Mouse (Mus musculus): Measurements from ENCODE around the gene Sf1. TPM values are rescaled to one million over a fixed set of nuclear protein-coding genes. Genes with fewer than 3 reads are reported as not detected.
A peak's percentile ranks its signal among the peaks of the same experiment; 100 is the strongest.

Sf1 gene
- total RNA-seq, 1 experiment: 150 TPM

DNA sequence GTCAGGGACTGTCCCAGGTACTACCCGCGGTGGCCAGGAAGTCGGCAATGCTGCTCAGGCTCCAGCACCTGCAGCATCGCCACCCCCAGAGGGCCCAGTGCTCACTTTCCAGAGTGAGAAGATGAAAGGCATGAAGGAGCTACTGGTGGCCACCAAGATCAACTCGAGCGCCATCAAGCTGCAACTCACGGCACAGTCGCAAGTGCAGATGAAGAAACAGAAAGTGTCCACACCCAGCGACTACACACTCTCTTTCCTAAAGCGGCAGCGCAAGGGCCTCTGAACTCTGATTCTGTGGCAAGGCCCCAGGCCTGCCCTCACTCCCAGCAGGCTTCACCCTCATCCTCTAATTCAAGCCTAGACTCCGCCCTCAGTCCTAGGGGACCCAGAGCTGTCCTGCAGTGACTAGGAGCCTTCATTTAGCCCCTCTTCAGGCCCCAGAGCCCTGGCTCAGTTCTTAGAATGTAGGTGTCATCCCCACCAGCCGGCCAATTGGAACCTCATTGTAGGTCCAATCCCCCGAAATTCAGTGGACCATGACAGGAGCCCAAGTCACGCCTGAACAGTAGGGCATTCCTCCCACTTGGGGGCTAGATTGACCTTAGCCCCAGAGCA, 23.5 kb upstream of the Sf1 start:
- no peaks in the 10 kb centered on the region for H3K9me3 ChIP-seq (ENCODE audit: control insufficient read depth, insufficient read depth, low read depth, low read length)
- TF ChIP-seq ZC3H11A (IDR thresholded peaks at IDR 0.05; ENCODE audit: borderline replicate concordance, low read depth, low read length) (no peak), HCFC1 (IDR thresholded peaks at IDR 0.05; ENCODE audit: borderline replicate concordance, insufficient read depth, low read length) (0 out of 2 replicates have a peak, but pooled peaks have one; percentile 24), CHD2 (IDR thresholded peaks at IDR 0.05; ENCODE audit: low read depth, low read length) (no peak), MAFK (IDR thresholded peaks at IDR 0.05; ENCODE audit: insufficient read depth, low read depth, low read length) (no peak), ZNF384 (IDR thresholded peaks at IDR 0.05; ENCODE audit: low read depth, low read length) (no peak)
- H3K4me1 ChIP-seq (ENCODE audit: control insufficient read depth in 2 of 2, insufficient read depth in 2 of 2, low read length in 2 of 2, poor library complexity in 1 of 2): peaks cover 0 to 22% of the 10 kb centered on the region in 2 experiments; a peak in 3 of 4 replicates
- no peak overlapping the region; the same call in 1 of the 2 replicates for H3K9ac ChIP-seq (ENCODE audit: insufficient read depth, low read depth, low read length, poor library complexity, severe bottlenecking)
- H3K4me3 ChIP-seq (ENCODE audit: insufficient read depth in 1 of 2, low read depth in 1 of 2, low read length in 2 of 2, poor library complexity in 1 of 2, severe bottlenecking in 1 of 2): 0 out of 4 replicates have a peak overlapping the region, but pooled peaks of 1 of the 2 experiments have one; percentile 14
- peaks cover 27% of the 10 kb centered on the region for H3K36me3 ChIP-seq (ENCODE audit: control insufficient read depth, insufficient read depth, low read length, poor library complexity, severe bottlenecking)
- in situ Hi-C loops (cut with MboI; ENCODE audit: low sequenced_read_pairs in 2 of 2, unreplicated experiment in 2 of 2): no loop called here
- no peak for DNase-seq (ENCODE audit: low read depth, low spot score)
- 0 out of 2 replicates have a peak overlapping the region, but pooled peaks have one; percentile 26 for H3K27ac ChIP-seq (ENCODE audit: insufficient read depth, low read depth, low read length, poor library complexity, severe bottlenecking)

DNA sequence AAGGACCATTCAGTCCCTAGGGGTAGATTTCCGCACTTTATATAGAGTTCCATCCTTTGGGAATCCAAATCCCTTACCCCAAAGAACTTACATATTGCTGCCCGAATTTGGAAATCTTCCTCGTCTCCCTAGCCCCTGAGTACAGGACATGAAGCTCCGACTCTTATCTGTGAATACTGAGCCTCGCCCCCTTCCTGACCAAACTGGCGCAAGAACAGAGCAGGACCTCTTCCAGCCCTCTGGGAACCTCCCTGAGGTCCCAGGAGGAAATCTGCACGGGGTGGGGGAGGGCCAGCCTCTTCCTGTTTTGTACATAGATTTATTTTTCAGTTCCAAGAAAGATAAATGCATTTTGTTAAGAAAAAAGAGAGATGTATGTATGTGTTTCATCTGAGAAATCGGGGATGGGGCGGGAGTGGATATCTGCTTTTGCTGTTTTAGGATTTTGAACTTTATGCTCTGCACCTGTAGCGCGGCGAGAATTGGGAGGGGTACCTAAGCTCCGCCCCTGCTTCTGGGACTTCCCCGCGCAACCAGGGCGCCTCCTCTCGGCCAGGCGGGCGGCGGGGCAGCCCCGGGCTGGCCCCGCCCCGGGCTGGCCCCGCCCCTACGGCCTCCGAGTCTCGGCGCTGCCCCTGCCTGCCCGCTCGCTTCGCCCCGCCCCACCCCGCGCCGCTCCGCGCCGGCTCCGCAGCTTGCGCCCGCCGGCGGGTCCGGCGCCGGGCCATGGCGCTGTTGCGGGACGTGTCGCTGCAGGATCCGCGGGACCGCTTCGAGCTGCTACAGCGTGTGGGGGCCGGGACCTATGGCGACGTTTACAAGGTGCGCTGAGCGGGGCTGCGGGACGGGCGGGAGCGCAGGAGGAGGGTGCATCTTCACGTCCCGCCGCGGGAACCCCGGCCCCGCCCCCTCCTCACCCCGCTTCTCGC, 22.7 kb upstream of the Sf1 start, which contains the start of gene Map4k2:
Map4k2 (plus strand) TSS at position 612 of the 929 bp plus-strand sequence.
- peak; percentile 63 for DNase-seq (ENCODE audit: low read depth, low spot score)
- Histone ChIP-seq H3K4me3 (ENCODE audit: insufficient read depth in 1 of 2, low read depth in 1 of 2, low read length in 2 of 2, poor library complexity in 1 of 2, severe bottlenecking in 1 of 2) (peak within 1 kb of the TSS; percentile 88 to 98), H3K9ac (ENCODE audit: insufficient read depth, low read depth, low read length, poor library complexity, severe bottlenecking) (peak within 1 kb of the TSS; percentile 89), H3K36me3 (ENCODE audit: control insufficient read depth, insufficient read depth, low read length, poor library complexity, severe bottlenecking) (peaks cover 29% of the 10 kb centered on the region), H3K27ac (ENCODE audit: insufficient read depth, low read depth, low read length, poor library complexity, severe bottlenecking) (0 out of 2 replicates have a peak within 1 kb of the TSS, but pooled peaks have one; percentile 26), H3K9me3 (ENCODE audit: control insufficient read depth, insufficient read depth, low read depth, low read length) (no peaks in the 10 kb centered on the region), H3K4me1 (ENCODE audit: control insufficient read depth in 2 of 2, insufficient read depth in 2 of 2, low read length in 2 of 2, poor library complexity in 1 of 2) (peaks cover 0 to 22% of the 10 kb centered on the region in 2 experiments; a peak in 3 of 4 replicates)
- TF ChIP-seq ZC3H11A (IDR thresholded peaks at IDR 0.05; ENCODE audit: borderline replicate concordance, low read depth, low read length): no peak
- TF ChIP-seq ZNF384 (IDR thresholded peaks at IDR 0.05; ENCODE audit: low read depth, low read length): no peak
- no peak for TF ChIP-seq MAFK (IDR thresholded peaks at IDR 0.05; ENCODE audit: insufficient read depth, low read depth, low read length)
- no peak for TF ChIP-seq CHD2 (IDR thresholded peaks at IDR 0.05; ENCODE audit: low read depth, low read length)
- TF ChIP-seq HCFC1 (IDR thresholded peaks at IDR 0.05; ENCODE audit: borderline replicate concordance, insufficient read depth, low read length): no peak; the same call in 1 of the 2 replicates
- in situ Hi-C loops (cut with MboI; ENCODE audit: low sequenced_read_pairs in 2 of 2, unreplicated experiment in 2 of 2): no loop called here

- H3K9me3 ChIP-seq (ENCODE audit: control insufficient read depth, insufficient read depth, low read depth, low read length): no peaks in the 10 kb centered on the region
- peak overlapping the region; percentile 89 for H3K9ac ChIP-seq (ENCODE audit: insufficient read depth, low read depth, low read length, poor library complexity, severe bottlenecking)
- H3K36me3 ChIP-seq (ENCODE audit: control insufficient read depth, insufficient read depth, low read length, poor library complexity, severe bottlenecking): peaks cover 36% of the 10 kb centered on the region
- in situ Hi-C loops (cut with MboI; ENCODE audit: low sequenced_read_pairs in 2 of 2, unreplicated experiment in 2 of 2): no loop called here
- peaks cover 0 to 17% of the 10 kb centered on the region in 2 experiments; a peak in 2 of 4 replicates for H3K4me1 ChIP-seq (ENCODE audit: control insufficient read depth in 2 of 2, insufficient read depth in 2 of 2, low read length in 2 of 2, poor library complexity in 1 of 2)
- no peak for DNase-seq (ENCODE audit: low read depth, low spot score)
- no peak for TF ChIP-seq MAFK (IDR thresholded peaks at IDR 0.05; ENCODE audit: insufficient read depth, low read depth, low read length)
- no peak for TF ChIP-seq HCFC1 (IDR thresholded peaks at IDR 0.05; ENCODE audit: borderline replicate concordance, insufficient read depth, low read length)
- no peak for TF ChIP-seq ZNF384 (IDR thresholded peaks at IDR 0.05; ENCODE audit: low read depth, low read length)
- TF ChIP-seq ZC3H11A (IDR thresholded peaks at IDR 0.05; ENCODE audit: borderline replicate concordance, low read depth, low read length): no peak
- TF ChIP-seq CHD2 (IDR thresholded peaks at IDR 0.05; ENCODE audit: low read depth, low read length): no peak
- peak overlapping the region; percentile 88 to 98 for H3K4me3 ChIP-seq (ENCODE audit: insufficient read depth in 1 of 2, low read depth in 1 of 2, low read length in 2 of 2, poor library complexity in 1 of 2, severe bottlenecking in 1 of 2)
- H3K27ac ChIP-seq (ENCODE audit: insufficient read depth, low read depth, low read length, poor library complexity, severe bottlenecking): no peak overlapping the region
Observed at GRCm38 (mm10) chr19:6341453-6342077, 21.9 kb upstream of the Sf1 start.

DNA sequence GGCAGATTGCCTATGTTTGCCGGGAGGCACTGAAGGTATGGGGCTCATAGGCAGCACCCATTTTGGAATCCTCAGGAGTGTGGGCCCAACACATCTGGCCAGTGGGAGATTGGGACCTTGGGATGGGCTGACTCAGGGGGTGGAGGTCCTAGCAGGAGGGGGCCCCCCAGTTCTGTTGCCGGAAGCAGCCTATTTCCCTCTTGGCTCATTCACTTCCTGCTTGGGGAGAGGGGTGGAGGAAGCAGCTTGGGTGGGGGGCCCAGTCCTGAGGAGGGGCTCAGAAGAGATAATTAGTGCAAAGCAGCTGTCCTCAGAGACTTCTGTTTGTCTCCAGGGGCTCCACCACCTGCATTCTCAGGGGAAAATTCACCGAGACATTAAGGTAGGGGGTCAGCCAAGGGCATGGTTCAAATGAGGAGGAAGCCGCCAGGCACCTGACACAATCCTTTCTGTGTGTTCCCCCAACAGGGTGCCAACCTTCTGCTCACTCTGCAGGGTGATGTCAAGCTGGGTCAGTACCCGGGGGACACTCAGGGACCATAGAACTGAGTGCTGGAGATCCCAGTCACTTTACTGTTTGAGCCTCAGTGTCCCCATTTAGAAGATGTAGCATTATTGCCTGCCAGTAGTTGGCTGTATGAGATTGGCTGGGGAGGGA, 21.1 kb upstream of the Sf1 start:
- Histone ChIP-seq H3K4me1 (ENCODE audit: control insufficient read depth in 2 of 2, insufficient read depth in 2 of 2, low read length in 2 of 2, poor library complexity in 1 of 2) (peaks cover 0 to 15% of the 10 kb centered on the region in 2 experiments; a peak in 2 of 4 replicates), H3K4me3 (ENCODE audit: insufficient read depth in 1 of 2, low read depth in 1 of 2, low read length in 2 of 2, poor library complexity in 1 of 2, severe bottlenecking in 1 of 2) (no peak overlapping the region), H3K36me3 (ENCODE audit: control insufficient read depth, insufficient read depth, low read length, poor library complexity, severe bottlenecking) (peaks cover 32% of the 10 kb centered on the region), H3K9me3 (ENCODE audit: control insufficient read depth, insufficient read depth, low read depth, low read length) (no peaks in the 10 kb centered on the region), H3K27ac (ENCODE audit: insufficient read depth, low read depth, low read length, poor library complexity, severe bottlenecking) (no peak overlapping the region), H3K9ac (ENCODE audit: insufficient read depth, low read depth, low read length, poor library complexity, severe bottlenecking) (no peak overlapping the region)
- in situ Hi-C loops (cut with MboI; ENCODE audit: low sequenced_read_pairs in 2 of 2, unreplicated experiment in 2 of 2): no loop called here
- TF ChIP-seq MAFK (IDR thresholded peaks at IDR 0.05; ENCODE audit: insufficient read depth, low read depth, low read length) (no peak), ZC3H11A (IDR thresholded peaks at IDR 0.05; ENCODE audit: borderline replicate concordance, low read depth, low read length) (no peak), HCFC1 (IDR thresholded peaks at IDR 0.05; ENCODE audit: borderline replicate concordance, insufficient read depth, low read length) (no peak), ZNF384 (IDR thresholded peaks at IDR 0.05; ENCODE audit: low read depth, low read length) (no peak), CHD2 (IDR thresholded peaks at IDR 0.05; ENCODE audit: low read depth, low read length) (no peak)
- no peak for DNase-seq (ENCODE audit: low read depth, low spot score)
